Mouse (Mus musculus): ENCODE data around the gene Gm3629.
"Not testable (repeated sequence)": the region's sequence is repeated elsewhere in the genome, so short reads cannot be mapped to it uniquely, and the experiment has no call there.

Gm3629 gene

GRCm38 (mm10) chr14:6590513-6590912, at the start of gene Gm3629:
Gene Gm3629, minus strand, starts transcription at chr14:6590613.
- in situ Hi-C loops (cut with MseI, MboI), result not testable (repeated sequence)

- in situ Hi-C loops (cut with MseI, MboI), result not testable (repeated sequence)
Measured at GRCm38 (mm10) chr14:6622318-6622717, 31.9 kb upstream of the Gm3629 start, which contains the start of gene Gm3460. Gene Gm3460, minus strand, starts transcription at chr14:6622418.

- in situ Hi-C loops (cut with MseI, MboI), result not testable (repeated sequence)
Measured at GRCm38 (mm10) chr14:6606436-6606835, 16.0 kb upstream of the Gm3629 start.

GRCm38 (mm10) chr14:6605004-6605403, 14.6 kb upstream of the Gm3629 start:
- in situ Hi-C loops (cut with MseI, MboI), result not testable (repeated sequence)

GRCm38 (mm10) chr14:6604551-6604950, 14.1 kb upstream of the Gm3629 start:
- in situ Hi-C loops (cut with MseI, MboI), result not testable (repeated sequence)

- in situ Hi-C loops (cut with MseI, MboI), result not testable (repeated sequence)
Measured at GRCm38 (mm10) chr14:6537190-6537589, 53.2 kb downstream of the Gm3629 start, which contains the start of gene Gm8356. Gene Gm8356, minus strand, starts transcription at chr14:6537290.
